Mouse (Mus musculus): ENCODE results near the gene Fkbp11. TPM values are rescaled to one million over a fixed set of nuclear protein-coding genes. Genes with fewer than 3 reads are reported as not detected.
A peak's percentile ranks its signal among the peaks of the same experiment; 100 is the strongest.

Fkbp11 gene
- total and polyA plus RNA-seq, 3 experiments = 118 to 160 TPM; not detected in 1

DNA sequence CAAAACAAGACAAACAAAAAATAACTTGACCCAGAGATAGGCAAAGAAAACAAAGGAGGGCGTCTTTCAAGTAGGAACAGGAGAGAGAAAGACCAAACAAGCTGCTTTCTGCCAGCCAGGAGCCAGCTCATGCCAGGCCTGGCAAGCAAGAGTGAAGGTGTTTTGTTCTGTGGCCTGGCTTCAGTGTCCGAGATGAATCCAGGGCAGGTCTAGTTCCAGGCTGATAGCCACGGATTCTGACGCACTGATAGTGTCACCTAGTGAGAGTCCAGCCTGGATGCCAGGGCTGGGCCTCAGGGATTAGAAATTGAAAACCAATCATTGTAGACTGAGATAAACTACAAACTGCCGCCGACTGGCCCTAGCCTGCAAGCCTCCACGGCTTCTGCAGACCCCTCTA lies 50.0 kb downstream of the Fkbp11 start:
- H3K4me1 ChIP-seq (ENCODE audit: control insufficient read depth in 1 of 2, insufficient read depth in 2 of 2, low read length in 2 of 2) = peaks cover 21 to 41% of the 10 kb centered on the region in 2 experiments
- no peaks in the 10 kb centered on the region for H3K9me3 ChIP-seq (replicated peaks; ENCODE audit: insufficient read depth, low read length)
- H3K9ac ChIP-seq (ENCODE audit: control insufficient read depth, low read depth, low read length, poor library complexity, severe bottlenecking) = peak overlapping the region; percentile 56
- peak overlapping the region; percentile 50 to 76 for H3K4me3 ChIP-seq (ENCODE audit: control insufficient read depth in 1 of 2, insufficient read depth in 1 of 2, low read depth in 2 of 2, low read length in 2 of 2)
- no peaks in the 10 kb centered on the region for H3K79me2 ChIP-seq (ENCODE audit: control insufficient read depth, insufficient read depth, low read length, poor library complexity)
- 0 out of 2 replicates have a peak overlapping the region, but pooled peaks have one; percentile 5 for H3K27ac ChIP-seq (ENCODE audit: control insufficient read depth, low read depth, low read length)
- no peak for DNase-seq (ENCODE audit: low read depth, low spot score)
- TF ChIP-seq JUND (IDR thresholded peaks at IDR 0.05; ENCODE audit: low read depth, low read length) (no peak), CHD1 (IDR thresholded peaks at IDR 0.05; ENCODE audit: low read depth, low read length) (no peak), ZMIZ1 (IDR thresholded peaks at IDR 0.05; ENCODE audit: low read depth, low read length) (no peak), CHD2 (IDR thresholded peaks at IDR 0.05; ENCODE audit: low read length) (no peak), HCFC1 (IDR thresholded peaks at IDR 0.05; ENCODE audit: low read depth, low read length) (no peak), ZKSCAN1 (IDR thresholded peaks at IDR 0.05; ENCODE audit: low read depth, low read length) (no peak), SMC3 (IDR thresholded peaks at IDR 0.05; ENCODE audit: low read depth, low read length) (no peak), RAD21 (IDR thresholded peaks at IDR 0.05; ENCODE audit: low read depth, low read length) (no peak), MEF2A (IDR thresholded peaks at IDR 0.05; ENCODE audit: extremely low read depth, insufficient replicate concordance, low read depth, low read length, poor library complexity, severe bottlenecking) (no peak), EP300 (IDR thresholded peaks at IDR 0.05; ENCODE audit: low read depth in 1 of 2, low read length in 2 of 2) (no peak), GATA1 (IDR thresholded peaks at IDR 0.05; ENCODE audit: low read depth, low read length) (no peak)
- no peaks in the 10 kb centered on the region for H3K27me3 ChIP-seq (ENCODE audit: control insufficient read depth in 1 of 2, insufficient read depth in 2 of 2, low read length in 2 of 2)
- H3K36me3 ChIP-seq (ENCODE audit: control insufficient read depth in 1 of 2, insufficient read depth in 2 of 2, low read length in 2 of 2) = peaks cover 0 to 33% of the 10 kb centered on the region in 2 experiments; a peak in 2 of 4 replicates

DNA sequence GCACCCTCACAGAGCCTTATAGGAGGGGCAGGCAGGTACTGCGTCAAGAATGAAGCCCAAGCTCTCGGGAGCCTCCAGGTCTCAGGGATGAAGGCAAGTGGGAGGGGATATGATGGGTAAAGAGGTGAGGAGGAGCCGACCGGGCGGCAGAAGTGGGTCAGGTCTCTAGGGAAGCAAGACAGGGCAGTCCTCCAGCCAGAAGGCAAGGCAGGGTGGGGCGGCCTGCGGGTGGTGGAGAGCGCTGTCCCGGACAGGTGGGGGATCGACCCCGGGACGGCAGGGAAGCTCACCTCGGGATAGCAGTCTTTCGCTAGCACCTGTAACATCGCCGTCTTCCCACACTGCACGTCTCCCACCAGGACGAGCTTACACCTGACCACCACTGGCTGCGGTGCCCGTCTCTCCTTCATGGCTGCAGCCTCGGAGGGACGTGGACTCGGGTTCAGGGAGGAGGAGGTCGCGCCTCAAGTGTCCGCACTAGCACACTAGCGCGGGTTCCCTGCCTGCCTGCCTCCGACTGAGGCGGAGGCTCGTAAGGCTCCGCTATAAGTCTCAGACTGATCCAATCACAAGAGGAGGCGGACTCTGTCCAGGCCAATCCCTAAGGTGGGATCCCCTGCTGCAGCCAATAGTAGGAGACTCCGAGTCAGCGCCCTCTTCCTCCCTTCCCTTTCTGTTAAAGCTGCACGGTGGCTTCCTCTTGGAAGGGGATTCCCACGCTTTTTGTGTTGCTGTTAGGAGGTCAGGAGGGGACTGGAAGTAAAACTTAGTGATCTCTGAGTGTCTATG lies 50.9 kb downstream of the Fkbp11 start, which contains the start of gene Rnd1:
TSS of gene Rnd1 (minus strand) at position 522 of the 789 bp plus-strand sequence.
- H3K9me3 ChIP-seq (replicated peaks; ENCODE audit: insufficient read depth, low read length) = no peaks in the 10 kb centered on the region
- peak; percentile 98 for DNase-seq (ENCODE audit: low read depth, low spot score)
- H3K9ac ChIP-seq (ENCODE audit: control insufficient read depth, low read depth, low read length, poor library complexity, severe bottlenecking) = peak within 1 kb of the TSS; percentile 66
- H3K79me2 ChIP-seq (ENCODE audit: control insufficient read depth, insufficient read depth, low read length, poor library complexity) = no peaks in the 10 kb centered on the region
- H3K27ac ChIP-seq (ENCODE audit: control insufficient read depth, low read depth, low read length) = 0 out of 2 replicates have a peak within 1 kb of the TSS, but pooled peaks have one; percentile 5
- H3K36me3 ChIP-seq (ENCODE audit: control insufficient read depth in 1 of 2, insufficient read depth in 2 of 2, low read length in 2 of 2) = peaks cover 0 to 28% of the 10 kb centered on the region in 2 experiments; a peak in 2 of 4 replicates
- H3K27me3 ChIP-seq (ENCODE audit: control insufficient read depth in 1 of 2, insufficient read depth in 2 of 2, low read length in 2 of 2) = no peaks in the 10 kb centered on the region
- peak within 1 kb of the TSS; percentile 68 to 76 for H3K4me3 ChIP-seq (ENCODE audit: control insufficient read depth in 1 of 2, insufficient read depth in 1 of 2, low read depth in 2 of 2, low read length in 2 of 2)
- peaks cover 20 to 39% of the 10 kb centered on the region in 2 experiments for H3K4me1 ChIP-seq (ENCODE audit: control insufficient read depth in 1 of 2, insufficient read depth in 2 of 2, low read length in 2 of 2)
- TF ChIP-seq MXI1 (IDR thresholded peaks at IDR 0.05; ENCODE audit: low read depth, low read length) (no peak; the same call in 1 of the 2 replicates), ZKSCAN1 (IDR thresholded peaks at IDR 0.05; ENCODE audit: low read depth, low read length) (no peak), MYB (IDR thresholded peaks at IDR 0.05; ENCODE audit: low read depth, low read length) (no peak), HCFC1 (IDR thresholded peaks at IDR 0.05; ENCODE audit: low read depth, low read length) (peak; percentile 60), EP300 (IDR thresholded peaks at IDR 0.05; ENCODE audit: low read depth in 1 of 2, low read length in 2 of 2) (no peak), TAL1 (IDR thresholded peaks at IDR 0.05; ENCODE audit: low read length) (no peak), USF1 (IDR thresholded peaks at IDR 0.05; ENCODE audit: low read depth, low read length) (no peak; the same call in 1 of the 2 replicates), TCF12 (IDR thresholded peaks at IDR 0.05; ENCODE audit: low read depth, low read length) (peak; percentile 71), SIN3A (IDR thresholded peaks at IDR 0.05; ENCODE audit: low read length) (peak; percentile 60; the same call in 1 of the 2 replicates), MEF2A (IDR thresholded peaks at IDR 0.05; ENCODE audit: extremely low read depth, insufficient replicate concordance, low read depth, low read length, poor library complexity, severe bottlenecking) (no peak), ZMIZ1 (IDR thresholded peaks at IDR 0.05; ENCODE audit: low read depth, low read length) (peak; percentile 98), NRF1 (IDR thresholded peaks at IDR 0.05; ENCODE audit: insufficient read depth, low read depth, low read length, poor library complexity, severe bottlenecking) (no peak), MAX (IDR thresholded peaks at IDR 0.05; ENCODE audit: low read length) (peak; percentile 87), POLR2AphosphoS2 (IDR thresholded peaks at IDR 0.05; ENCODE audit: low read length) (peak; percentile 93), ZC3H11A (IDR thresholded peaks at IDR 0.05; ENCODE audit: low read depth, low read length) (no peak), ZNF384 (IDR thresholded peaks at IDR 0.05; ENCODE audit: low read depth, low read length) (no peak), CHD1 (IDR thresholded peaks at IDR 0.05; ENCODE audit: low read depth, low read length) (no peak), JUND (IDR thresholded peaks at IDR 0.05; ENCODE audit: low read depth, low read length) (no peak), RAD21 (IDR thresholded peaks at IDR 0.05; ENCODE audit: low read depth, low read length) (no peak), USF2 (IDR thresholded peaks at IDR 0.05; ENCODE audit: borderline replicate concordance in 1 of 2, insufficient read depth in 1 of 2, low read depth in 1 of 2, low read length in 2 of 2) (no peak), KAT2A (conservative IDR thresholded peaks at IDR 0.05; ENCODE audit: low read depth, low read length) (no peak), UBTF (IDR thresholded peaks at IDR 0.05; ENCODE audit: borderline replicate concordance, insufficient read depth, low read depth, low read length) (0 out of 2 replicates have a peak, but pooled peaks have one; percentile 8), SMC3 (IDR thresholded peaks at IDR 0.05; ENCODE audit: low read depth, low read length) (no peak), NELFE (IDR thresholded peaks at IDR 0.05; ENCODE audit: low read depth, low read length) (peak; percentile 96), E2F4 (IDR thresholded peaks at IDR 0.05; ENCODE audit: borderline replicate concordance, low read depth, low read length) (no peak)

Data from MEL (cell line).